Mouse (Mus musculus) heart, adult 2 months (tissue): ENCODE measurements at regions not wholly inside any gene's neighbourhood (a gene's known extent, or its start where the extent isn't known, plus 50 kb on each side); places are given as distances from the start of the nearest gene placed in this dataset.

Experiments used
- CTCF ChIP-seq: fragments of 200-600 bp; IDR thresholded peaks from 2 replicates; pipeline ENCODE4 v1.8.1; 2022; ENCODE audit warnings: antibody characterized with exemption, mild to moderate bottlenecking, moderate library complexity
- EP300 ChIP-seq: fragments of 200-500 bp; IDR thresholded peaks from 2 replicates; pipeline ENCODE4 v1.6.1; 2011; ENCODE audit warnings: low read depth, low read length, control low read depth; ENCODE audit not compliant: insufficient read depth
- POLR2A ChIP-seq: fragments of 200-500 bp; IDR thresholded peaks from 2 replicates; pipeline ENCODE4 v1.6.1; 2011; ENCODE audit warnings: mild to moderate bottlenecking, low read depth, low read length, control low read depth; ENCODE audit not compliant: insufficient read depth

DNA sequence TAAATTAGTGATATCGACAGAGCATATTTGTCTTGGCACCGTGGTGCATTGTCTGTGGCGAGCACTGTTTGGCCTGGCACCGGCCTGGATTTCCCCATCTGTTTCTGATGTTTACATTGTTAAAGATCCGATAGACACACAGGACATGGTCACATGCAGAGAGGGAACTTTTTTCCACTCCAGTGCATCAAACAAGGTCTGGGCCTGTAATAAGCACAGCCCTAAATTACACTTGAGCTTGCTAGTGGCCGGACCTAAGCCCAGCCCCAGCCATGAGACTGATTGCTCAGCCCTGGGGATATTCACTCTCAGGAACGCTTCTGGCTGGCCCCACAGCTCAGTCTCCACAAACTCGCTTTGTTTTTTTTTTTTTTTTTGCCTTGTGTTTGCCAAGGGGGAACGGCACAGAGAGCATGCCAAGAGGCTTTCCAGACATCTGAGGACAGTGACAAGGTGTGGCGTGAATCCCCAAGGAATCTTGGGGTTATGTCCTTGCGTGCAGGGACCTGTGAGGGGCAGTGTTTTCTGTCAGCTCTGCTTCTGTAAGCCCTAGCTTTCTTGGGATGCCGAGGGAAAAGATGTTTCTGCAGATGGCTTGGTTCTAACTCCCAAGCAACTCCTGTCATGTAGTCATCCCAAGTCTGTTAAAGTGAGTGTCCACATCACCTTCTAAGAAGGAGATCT is 147.3 kb downstream of the Slc4a3 start:
- TF ChIP-seq CTCF (no peak), POLR2A (no peak), EP300 (no peak)
